Mouse (Mus musculus) cerebellum, postnatal 4 days (tissue): ENCODE measurements at regions not wholly inside any gene's neighbourhood (a gene's known extent, or its start where the extent isn't known, plus 50 kb on each side); places are given as distances from the start of the nearest gene placed in this dataset.
"Not testable (repeated sequence)": the region's sequence is repeated elsewhere in the genome, so short reads cannot be mapped to it uniquely, and the experiment has no call there.

ENCODE experiments used
- DNase-seq, 2 experiments: peaks; one replicate each; pipeline ENCODE4 v3.0.0; 2022; ENCODE audit warnings: low spot score in 2 of 2, mixed read lengths in 1 of 2

DNA sequence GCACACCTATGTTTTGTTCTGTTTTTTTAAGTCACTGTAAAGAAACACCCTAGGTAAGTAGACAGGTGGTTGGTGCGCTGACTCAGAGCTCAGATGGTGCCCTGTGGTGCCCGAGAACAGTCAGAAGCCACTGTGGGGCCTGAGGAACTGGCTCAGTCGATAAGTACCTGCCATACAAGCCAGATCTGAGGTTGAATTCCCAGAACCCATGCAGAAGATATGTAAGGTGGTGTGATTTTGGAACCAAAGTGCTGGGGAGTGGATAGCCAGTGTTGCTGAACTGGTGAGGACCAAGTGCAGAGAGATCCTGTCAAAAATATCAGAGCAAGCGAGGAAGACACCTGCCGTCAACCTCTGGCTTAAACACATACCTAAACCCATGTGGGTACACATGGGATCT, 65.4 kb downstream of the Chst1 start:
- no peak for DNase-seq

DNA sequence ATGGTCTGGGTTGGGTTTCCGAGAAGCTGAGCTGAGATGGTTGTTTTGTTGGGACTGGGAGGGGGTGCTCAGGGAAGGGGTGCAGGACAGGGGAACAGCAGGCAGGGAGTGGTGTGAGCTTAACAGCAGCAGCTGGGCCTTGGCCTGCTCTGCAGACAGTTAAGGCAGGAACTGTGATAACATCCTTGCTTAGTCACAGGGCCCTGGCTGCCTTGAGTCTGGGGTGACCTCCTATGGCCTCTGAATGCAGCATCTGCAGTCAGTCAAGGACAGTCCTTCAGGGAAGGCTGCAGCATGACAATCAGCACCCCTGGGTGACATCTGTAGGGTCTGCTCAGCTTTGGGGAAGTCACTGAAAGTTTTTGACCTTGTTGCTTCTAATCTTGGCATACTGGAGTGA, 67.7 kb downstream of the Chst1 start:
- no peak for DNase-seq

DNA sequence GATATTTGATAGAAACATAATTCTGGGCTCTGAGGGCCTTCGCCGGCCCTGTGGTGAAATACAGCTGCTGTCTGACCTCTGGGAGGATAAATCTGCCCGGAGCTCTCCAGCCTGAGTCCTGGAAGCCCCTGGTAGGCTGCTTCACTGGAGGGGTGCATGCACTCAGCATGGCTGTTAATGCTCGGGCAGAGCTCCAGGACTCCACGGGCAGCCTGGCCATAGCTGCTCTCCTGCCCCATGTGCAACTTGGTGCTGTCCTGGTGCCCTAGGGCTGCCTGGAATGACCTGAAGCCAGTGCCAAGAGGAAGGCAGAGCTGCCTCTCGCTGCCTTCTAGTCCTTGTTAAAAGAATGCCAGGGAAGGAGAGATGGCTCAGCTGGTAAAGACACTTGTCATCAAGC, 68.2 kb downstream of the Chst1 start:
- peak in 1 of 2 experiments; percentile 8 for DNase-seq

DNA sequence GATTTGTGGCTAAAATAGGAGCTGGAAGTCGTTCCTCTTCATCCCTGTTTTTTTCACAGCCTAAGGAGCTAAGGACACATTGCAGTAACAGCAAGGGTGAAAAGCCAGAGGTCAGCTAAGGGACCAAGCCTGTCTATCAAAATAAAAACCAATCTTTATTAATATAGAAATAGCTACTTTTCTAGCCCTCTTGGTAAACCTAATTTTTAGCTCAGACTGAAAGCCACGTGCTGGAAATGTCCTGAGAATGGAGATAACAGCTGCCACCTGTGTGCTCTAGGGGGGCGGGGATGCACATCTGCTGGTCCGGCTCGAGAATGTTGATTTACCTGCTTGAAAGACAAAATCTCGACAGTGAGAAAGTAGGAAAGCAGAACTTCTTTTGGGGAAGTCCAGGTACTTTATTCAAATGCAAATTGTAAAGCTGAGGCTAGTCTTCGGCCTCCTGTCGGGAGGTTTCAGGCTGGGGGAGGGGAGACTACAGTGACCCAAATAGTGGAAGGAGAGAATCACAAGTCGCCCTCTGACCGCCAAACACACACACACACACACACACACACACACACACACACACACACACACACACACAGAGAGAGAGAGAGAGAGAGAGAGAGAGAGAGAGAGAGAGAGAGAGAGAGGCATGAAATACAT, 70.0 kb downstream of the Chst1 start:
- DNase-seq: not testable (repeated sequence)

DNA sequence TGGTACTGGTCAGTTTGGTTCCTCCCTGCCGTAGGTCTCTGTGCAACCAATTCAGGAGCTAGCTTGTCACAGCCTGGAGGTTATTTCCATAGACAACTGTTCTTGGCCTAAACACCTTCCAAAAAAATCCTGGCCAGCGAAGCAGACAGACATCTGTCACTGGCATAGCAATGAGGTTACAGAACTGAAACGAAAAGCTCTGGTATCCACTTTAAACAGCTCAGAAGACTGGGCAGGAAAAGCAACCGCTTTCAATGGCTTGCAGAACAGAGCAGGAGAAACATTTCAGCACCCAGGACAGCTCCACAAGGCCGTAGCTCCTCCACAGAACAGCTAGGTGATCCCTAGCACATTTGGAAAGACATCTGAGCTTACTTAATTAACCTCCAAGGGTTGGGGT, 72.1 kb downstream of the Chst1 start:
- DNase-seq: no peak

DNA sequence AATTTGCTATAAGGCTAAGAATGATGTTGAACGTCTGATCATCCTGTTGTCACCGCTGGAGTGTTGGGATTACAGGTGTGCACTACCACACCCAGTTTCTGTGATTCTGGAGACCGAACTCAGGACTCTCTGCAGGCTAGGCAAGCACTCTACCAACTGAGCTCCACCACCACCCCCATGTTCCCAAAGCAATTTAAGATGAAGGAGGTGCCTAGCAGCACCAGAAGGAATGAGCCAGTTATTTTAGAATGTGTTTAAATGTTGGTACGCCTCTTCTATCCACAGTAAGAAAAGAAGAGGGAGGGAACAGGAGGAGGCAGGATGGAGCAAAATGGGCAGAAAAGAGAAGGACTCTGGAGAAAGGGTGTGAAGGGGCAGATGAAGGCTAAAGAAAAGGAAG, 72.6 kb downstream of the Chst1 start:
- no peak for DNase-seq

DNA sequence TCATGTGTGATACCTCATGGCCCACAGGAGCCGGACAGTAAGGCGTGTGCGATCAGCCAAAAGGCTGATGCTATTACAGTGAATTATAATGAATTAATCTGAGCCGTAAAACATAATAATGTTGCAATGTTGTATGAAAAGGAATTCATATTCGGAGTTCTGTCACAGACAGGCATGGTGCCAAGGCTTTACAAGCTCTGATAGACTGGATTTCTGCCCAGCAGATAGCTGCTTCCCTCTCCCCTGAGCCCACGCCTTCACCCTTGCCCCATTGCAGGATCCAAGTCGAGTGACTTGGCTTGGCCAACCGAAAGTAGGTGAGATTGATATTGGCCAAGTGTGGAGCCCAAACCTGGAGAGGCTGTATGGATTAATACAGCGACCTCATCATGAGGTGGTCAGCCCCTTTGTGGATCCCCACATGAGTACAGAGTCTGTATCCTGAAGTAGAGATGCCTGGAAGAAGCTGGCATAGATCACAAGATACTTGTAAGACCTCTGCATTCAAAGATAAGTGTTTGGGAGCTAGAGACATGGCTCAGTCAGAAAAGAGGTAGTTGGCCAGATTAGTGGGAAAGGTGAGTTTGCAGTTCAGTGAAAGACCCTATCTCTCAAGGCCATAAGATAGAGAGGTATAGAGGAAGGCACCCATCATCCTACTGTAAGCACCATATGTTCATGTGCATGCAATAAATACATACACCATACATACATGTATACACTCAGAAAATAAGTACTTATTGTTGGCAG, 73.7 kb downstream of the Chst1 start:
- DNase-seq: no peak

DNA sequence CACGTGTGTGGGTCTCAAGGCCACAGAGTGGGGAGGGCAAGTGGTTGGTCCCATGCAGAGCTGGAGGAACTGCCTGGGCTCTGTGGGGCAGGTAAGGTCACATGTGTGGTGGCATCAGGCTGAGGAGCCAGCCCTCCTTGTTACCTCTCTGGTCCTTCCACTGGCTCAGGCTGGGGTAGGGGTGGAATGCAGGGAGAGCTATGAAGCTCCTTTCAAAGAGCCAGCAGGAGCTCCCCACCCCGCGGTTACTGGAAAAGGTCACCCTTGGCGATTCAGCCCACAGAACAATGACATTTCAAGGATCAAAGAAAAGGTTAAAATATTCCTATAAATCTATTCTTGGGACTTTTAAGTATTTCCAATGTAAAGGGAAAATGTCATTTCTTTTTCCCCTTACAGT, 74.4 kb downstream of the Chst1 start:
- no peak for DNase-seq

DNA sequence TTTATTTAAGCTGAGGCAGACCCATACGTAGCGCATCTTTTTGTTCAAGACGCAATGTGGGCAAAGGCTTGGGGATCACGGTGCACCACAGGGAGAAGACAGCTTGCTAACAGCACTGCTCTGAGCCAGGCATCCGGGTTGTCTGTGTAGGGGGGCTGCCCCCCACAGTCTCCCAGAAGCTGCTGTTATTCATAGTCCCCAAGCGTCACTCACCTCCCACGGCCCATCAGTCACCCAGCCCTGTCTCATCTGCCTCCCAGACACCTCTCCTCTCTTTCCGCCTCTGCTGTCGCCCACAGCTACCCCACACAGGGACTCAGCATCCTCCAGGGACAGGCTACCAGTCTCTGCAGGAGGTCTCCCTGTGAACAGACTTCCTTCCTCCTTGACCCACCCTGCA, 75.7 kb downstream of the Chst1 start:
- no peak for DNase-seq

DNA sequence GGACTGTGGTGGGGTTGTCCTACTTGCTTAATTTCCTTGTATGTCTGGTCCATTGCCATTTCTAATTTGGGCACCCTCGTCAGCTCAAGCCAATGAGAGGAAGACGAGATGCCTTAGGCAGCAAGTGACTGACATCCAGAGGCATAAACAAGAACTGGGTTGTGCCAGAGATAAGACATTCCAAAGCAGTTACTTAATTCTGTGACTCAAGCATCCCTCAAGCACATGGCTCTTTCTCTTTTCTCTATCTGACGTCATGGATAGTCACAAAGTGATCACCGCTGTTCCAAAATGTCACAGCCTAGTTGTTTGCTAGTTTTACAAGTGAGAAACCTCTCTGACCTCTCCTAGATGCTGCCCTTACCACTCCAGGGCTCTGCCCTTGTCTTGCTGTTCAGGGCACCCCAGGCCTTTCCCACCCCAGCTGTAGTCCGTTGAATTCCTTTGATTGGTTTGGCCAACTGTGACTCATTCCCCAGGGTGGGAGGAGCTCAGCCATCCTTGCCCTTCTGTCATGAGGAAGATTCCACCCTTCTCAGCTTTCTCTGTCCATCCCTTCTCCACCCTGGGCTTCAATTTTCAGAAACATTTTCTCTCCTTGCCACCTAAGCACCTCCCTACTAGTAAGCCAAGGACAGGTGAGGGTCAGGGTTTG, 78.9 kb downstream of the Chst1 start:
- DNase-seq: no peak

DNA sequence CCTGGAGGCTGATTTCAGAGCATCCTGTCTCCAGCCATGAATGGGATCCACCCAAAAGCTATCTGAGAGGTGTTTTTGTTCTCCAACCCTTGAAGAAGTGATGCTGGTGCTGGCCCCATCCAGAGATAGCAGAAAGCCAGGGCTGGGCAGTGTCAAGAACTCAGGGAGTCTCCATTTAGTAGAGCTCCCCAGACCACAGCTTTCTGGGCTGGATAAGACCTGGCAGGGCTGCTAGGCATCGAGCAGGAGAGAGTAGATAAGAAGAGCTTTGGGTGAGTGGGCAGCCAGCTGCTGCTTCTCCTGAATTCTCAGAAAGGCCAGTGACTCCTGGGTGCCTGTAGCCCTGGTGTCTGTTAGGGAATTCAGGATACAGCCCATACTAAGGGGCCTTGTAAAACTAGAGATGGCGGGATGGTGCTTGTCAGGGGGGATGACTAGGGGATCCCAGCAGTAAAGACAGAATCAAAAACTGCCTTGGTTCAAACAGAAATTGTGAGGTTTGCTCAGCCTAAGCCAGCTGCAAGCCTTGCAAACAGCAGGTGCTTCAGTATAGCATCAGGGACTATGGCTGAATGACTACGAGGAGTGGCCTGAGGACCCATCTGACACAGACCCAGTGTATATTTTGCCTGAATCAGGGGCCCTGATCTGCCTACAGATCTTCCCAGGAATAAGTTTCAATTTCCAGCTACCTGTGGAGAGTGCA, 79.6 kb downstream of the Chst1 start:
- DNase-seq: no peak

DNA sequence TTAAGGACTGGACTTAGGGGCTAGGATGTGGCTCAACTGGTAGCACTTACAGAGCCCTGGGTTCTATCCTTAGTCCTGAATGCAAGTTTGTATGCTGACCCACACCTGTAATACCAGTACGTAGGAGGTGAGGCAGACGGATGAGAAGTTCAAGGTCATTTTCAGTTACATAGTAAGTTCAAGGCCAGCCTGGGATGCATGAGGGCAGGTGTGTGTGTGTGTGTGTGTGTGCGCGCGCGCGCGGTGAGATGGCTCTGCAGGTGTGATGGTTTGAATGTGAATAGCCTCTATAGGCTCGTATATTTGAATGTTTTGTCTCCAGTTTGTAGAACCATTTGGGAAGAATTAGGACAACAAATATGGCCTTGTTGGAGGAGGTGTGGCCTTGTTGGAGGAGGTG, 82.7 kb downstream of the Chst1 start:
- DNase-seq: no peak

DNA sequence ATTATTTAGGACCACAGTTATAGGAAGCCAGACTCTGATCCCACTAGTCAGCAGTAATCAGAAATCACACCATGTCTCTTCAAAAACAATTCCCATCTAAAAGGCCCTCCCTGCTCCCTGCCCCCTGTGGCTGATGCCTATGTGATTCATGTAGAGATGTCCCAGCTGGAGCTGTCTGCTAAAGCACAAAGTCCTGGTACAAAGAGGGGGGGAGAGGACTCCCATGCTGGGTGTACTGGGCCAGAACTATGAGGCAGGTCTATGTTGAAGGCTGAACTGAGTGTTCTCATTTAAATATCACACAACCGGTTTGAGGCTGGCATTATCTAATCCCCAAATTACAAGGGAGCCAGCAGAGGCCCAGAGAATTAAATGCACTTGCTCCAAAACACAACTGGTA, 88.2 kb downstream of the Chst1 start:
- no peak for DNase-seq

DNA sequence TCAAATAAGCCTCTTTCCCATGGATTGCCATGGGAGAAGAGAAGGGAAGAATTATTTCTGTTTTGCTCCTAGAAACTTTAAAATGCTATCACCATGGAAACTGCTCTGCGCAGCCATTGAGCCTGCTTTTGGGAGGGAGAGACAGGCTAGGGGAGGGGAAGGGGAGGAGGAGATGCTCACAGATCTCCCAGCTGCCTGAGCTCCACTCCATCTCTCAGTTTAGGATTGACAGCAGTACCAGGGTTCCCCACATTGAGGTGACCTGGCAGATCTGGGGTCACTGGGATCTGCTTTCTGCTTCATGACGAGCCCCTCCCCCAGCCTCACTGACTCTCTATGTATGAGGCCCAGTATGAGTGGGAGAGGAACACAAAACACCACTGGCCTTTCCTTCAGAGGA, 89.7 kb downstream of the Chst1 start:
- DNase-seq: no peak

DNA sequence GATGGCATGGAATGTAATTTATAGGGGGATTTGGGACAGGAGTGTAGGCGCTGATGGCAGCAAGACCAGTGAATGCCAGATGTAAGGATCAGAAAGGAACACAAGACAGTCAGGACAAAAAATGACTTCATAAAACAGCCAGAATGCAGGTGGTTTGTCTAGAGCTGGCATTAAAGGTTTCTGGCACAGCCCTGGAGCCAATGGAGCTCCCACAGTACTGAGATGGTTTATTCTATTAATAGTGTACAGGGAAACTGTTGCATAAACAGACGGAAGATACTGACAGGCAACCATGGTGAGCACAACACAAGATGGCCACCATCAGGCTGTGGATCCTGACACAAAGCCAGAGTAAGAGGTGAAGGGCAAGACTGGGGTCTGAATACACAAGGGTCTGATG, 90.8 kb downstream of the Chst1 start:
- DNase-seq: no peak

DNA sequence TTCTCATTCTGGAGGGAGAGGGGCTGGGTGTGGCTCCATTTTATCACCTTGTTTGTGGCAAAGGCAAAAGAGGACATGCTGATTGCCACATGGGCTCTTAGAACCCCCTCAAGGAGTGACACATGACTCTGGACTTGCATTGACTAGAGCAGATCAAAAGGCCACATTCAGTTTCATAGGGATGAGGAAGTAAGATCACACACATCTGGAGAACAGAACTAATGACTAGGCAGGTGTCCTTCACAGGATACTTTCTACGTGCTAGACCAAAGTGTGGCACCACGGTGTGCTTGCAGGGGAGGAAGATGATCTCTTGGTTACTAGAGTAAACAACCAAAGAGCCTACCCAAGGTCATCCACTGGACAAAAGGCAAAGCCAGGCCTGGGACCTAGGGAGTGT, 91.9 kb downstream of the Chst1 start:
- no peak for DNase-seq

DNA sequence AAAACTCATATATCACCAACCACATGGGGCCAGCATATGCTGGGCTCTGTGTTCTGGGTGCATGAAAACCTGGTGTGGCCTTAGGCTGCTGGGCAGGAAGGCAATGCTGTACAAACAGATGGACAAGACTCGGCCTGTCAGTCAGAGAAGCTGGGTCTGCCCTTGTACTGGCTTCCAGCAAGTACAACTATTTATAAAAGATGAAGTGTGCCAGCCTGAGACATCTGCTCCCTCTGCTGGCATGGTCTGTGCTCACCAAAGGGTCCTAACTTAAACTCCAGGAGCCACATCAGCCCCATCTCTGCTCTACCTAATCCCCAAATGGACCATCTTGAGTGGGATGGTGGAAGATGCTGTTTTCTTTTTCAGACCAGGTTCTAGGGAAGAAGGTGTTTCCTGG, 93.1 kb downstream of the Chst1 start:
- peak in 1 of 2 experiments; percentile 13 for DNase-seq

DNA sequence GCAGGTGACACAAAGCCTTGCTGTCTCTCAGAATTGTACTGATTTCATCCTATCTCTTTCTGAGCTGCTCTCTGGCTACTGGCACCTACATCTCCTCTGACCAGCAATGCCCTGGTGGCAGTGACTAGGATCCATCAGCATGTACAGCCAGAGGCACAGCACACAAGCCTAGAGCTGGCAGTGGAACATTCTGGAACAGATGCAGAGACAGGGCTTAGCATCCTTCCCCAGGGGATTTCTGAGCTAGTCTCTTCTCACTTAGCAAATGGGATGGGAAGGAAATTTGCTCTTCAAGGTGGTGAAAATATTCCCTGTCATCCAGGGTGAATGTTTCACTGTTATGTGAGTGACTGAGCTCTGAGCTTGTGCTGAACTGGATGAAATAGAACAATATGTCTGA, 93.5 kb downstream of the Chst1 start:
- DNase-seq: no peak

DNA sequence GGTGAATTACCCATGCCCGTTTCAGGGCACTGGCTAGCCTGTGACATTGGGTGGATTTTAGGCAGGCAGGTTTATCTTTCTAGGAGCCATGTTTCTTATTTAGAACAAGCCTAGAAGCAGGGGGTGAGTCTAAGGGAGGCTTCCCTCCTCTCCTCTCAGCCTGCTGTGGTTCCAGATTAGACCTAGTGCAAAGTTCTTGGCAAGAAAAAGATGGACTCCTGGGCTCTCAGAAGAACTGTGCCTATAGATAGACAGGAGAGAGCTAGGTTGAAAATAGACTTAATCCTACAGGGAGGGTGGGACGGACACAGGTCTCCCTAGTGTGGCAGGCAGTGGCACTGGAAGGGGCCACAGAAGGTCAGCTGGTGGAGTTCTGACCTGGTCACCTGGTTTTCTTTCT, 95.3 kb downstream of the Chst1 start:
- DNase-seq: no peak

DNA sequence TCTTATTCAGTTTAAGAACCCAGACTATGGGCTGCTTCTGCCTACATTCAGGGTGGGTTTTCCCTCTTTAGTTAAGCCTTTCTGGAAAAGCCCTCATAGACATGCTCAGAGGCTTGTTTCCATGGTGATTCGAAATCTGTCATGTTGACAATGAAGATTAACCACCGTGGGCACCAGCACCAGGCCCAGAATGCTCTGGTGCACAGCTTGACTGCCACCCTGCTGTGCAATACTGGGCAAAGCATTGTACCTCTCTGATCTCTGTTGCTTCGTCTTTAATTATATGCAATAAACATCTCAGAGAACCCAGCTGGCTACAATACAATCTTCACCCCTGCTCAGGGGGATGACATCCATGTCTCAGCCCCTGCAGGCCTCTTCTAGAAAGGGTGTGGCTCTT, 96.4 kb downstream of the Chst1 start:
- DNase-seq: no peak

DNA sequence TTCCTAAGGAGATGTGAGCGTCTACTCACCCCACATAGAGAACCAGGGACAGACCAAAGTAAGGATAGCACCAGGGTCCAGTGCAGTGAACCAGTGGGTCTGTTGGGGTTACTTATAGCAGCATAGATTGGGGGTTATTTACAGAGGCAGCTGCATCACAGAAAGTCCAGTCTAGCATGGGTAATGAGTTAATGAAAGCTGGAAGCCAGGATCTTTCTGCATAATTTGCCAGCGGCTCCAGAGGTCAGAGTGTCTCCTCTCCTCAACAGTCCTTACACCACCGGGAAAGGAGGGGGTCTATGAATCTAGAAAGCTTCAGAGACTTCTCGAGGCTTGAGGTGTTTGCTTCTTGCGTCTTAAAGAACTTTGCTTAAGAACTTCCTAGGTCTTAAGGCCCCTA, 98.2 kb downstream of the Chst1 start:
- DNase-seq: no peak

DNA sequence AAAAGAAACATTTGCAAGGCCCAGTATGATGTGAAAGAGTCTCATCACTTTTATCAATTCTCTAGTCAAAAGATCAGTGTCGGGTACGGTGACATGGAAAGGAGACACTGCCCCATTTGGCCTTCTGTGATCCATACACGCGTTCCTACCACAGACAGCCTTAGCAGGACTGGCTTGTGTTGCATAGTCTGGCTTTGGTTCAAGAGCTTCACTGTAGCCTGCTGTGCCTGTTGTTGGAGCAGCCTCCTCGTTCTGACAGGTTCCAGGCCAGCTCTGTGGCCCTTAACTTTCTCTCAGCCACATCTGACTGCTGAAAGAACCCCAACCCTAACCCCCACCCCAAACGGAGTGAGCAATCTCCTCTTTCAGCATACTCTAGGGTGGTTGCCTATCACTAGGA, 99.9 kb downstream of the Chst1 start:
- DNase-seq: no peak

DNA sequence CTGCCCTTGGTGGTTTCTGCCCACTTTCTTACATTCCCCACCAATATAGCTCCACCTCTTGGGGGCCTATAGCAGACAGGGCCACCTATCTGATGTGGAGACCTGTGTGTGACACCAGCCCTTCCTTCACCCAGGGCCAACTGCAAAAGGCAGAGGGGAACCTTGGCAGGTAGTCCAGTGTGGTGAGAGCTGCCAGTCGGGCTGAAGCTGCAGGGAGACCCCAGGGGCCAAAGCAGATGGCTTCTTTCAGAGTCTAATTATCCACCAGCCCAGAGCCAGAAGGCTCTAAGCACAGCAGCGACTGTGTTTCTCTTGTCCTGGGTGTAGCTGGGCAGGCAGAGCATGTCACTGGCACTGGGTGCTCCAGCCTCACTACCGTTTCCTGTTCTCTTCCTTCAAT, 104.5 kb downstream of the Chst1 start:
- DNase-seq: peak in 1 of 2 experiments; percentile 46
